Mouse (Mus musculus) liver, embryonic 13.5 days (tissue): ENCODE results near the gene Trhde. TPM values are rescaled to one million over a fixed set of nuclear protein-coding genes. Genes with fewer than 3 reads are reported as not detected.

Experiments used
- ATAC-seq: fragments of 200-750 bp; cut with Nextera tagmentation; 2 replicates; pipeline ENCODE4 v1.8.0; 2017; ENCODE audit warnings: low read depth, mild to moderate bottlenecking, moderate number of reproducible peaks, moderate library complexity
- DNase-seq: peaks from one replicate; pipeline ENCODE4 v3.0.0; 2022
- H3K27ac ChIP-seq: fragments of 300-500 bp; sonication (generic); 2 replicates; pipeline ENCODE4 v1.5.1; 2015; ENCODE audit warnings: moderate library complexity, mild to moderate bottlenecking, inconsistent platforms
- H3K27me3 ChIP-seq: fragments of 300-500 bp; sonication (generic); 2 replicates; pipeline ENCODE4 v1.6.1; 2015; ENCODE audit warnings: mild to moderate bottlenecking, inconsistent platforms
- H3K36me3 ChIP-seq: fragments of 300-500 bp; sonication (generic); 2 replicates; pipeline ENCODE4 v1.6.1; 2015; ENCODE audit warnings: mild to moderate bottlenecking, inconsistent platforms
- H3K4me1 ChIP-seq: fragments of 300-500 bp; sonication (generic); replicated peaks from 2 replicates; pipeline ENCODE4 v1.6.1; 2015; ENCODE audit warnings: inconsistent platforms
- H3K4me2 ChIP-seq: fragments of 300-500 bp; sonication (generic); 2 replicates; pipeline ENCODE4 v1.6.1; 2015; ENCODE audit warnings: inconsistent platforms, mild to moderate bottlenecking, moderate library complexity
- H3K4me3 ChIP-seq: fragments of 300-500 bp; sonication (generic); replicated peaks from 2 replicates; pipeline ENCODE4 v1.5.1; 2015; ENCODE audit warnings: mild to moderate bottlenecking, inconsistent platforms
- H3K9ac ChIP-seq: fragments of 300-500 bp; sonication (generic); 2 replicates; pipeline ENCODE4 v1.6.1; 2015; ENCODE audit warnings: mild to moderate bottlenecking, inconsistent platforms
- H3K9me3 ChIP-seq: fragments of 300-500 bp; sonication (generic); replicated peaks from 2 replicates; pipeline ENCODE4 v1.6.1; 2016; ENCODE audit warnings: inconsistent platforms
- WGBS: fragments of 180-500 bp; shearing (Covaris S2); methylation state at CpG from one replicate; pipeline ENCODE4 v1.1.7; 2015; ENCODE audit not compliant: insufficient replicate concordance; 5-methylcytosine and 5-hydroxymethylcytosine counted together
- polyA plus RNA-seq: library from polyadenylated mRNA; unstranded; fragments of >200 nt; fragmentation: Nextera tagmentation; extraction: Ambion mirVana; gene quantifications from 2 replicates; pipeline ENCODE4 v1.2.1, GENCODE M21; 2015

Gene Trhde
- not detected in 2 replicates for polyA plus RNA-seq

- DNase-seq: no peak
- Histone ChIP-seq H3K36me3 (no peaks in the 10 kb centered on the region), H3K27ac (no peak within 1 kb of the TSS), H3K27me3 (peaks cover 44% of the 10 kb centered on the region), H3K4me1 (no peaks in the 10 kb centered on the region), H3K4me2 (peak within 1 kb of the TSS; percentile 57), H3K9me3 (no peaks in the 10 kb centered on the region), H3K9ac (no peak within 1 kb of the TSS), H3K4me3 (peak within 1 kb of the TSS; percentile 35)
- WGBS: 3% methylated on average over 30 of the region's 30 CpGs
- ATAC-seq: no peak
Observed at GRCm38 (mm10) chr10:114802161-114802651, at the start of gene Trhde. Gene Trhde, minus strand, starts transcription at chr10:114802307.

- no peak overlapping the region for H3K9ac ChIP-seq
- no peak overlapping the region for H3K4me3 ChIP-seq
- no peak for DNase-seq
- no peaks in the 10 kb centered on the region for H3K4me1 ChIP-seq
- ATAC-seq: no peak
- no peak overlapping the region for H3K27ac ChIP-seq
- 0 out of 2 replicates have a peak, but pooled peaks cover 10% of the 10 kb centered on the region for H3K9me3 ChIP-seq
- H3K4me2 ChIP-seq: no peak overlapping the region
- H3K36me3 ChIP-seq: no peaks in the 10 kb centered on the region
- WGBS: 75% methylated on average over 12 of the region's 12 CpGs
- H3K27me3 ChIP-seq: no peaks in the 10 kb centered on the region
Observed at GRCm38 (mm10) chr10:114841966-114842365, 39.9 kb upstream of the Trhde start.

- no peak overlapping the region for H3K27ac ChIP-seq
- H3K9ac ChIP-seq: no peak overlapping the region
- WGBS: 47% methylated on average over 5 of the region's 5 CpGs
- 0 out of 2 replicates have a peak, but pooled peaks cover 10% of the 10 kb centered on the region for H3K9me3 ChIP-seq
- H3K27me3 ChIP-seq: no peaks in the 10 kb centered on the region
- no peak overlapping the region for H3K4me3 ChIP-seq
- DNase-seq (no peak), ATAC-seq (no peak)
- no peak overlapping the region for H3K4me2 ChIP-seq
- H3K36me3 ChIP-seq: no peaks in the 10 kb centered on the region
- H3K4me1 ChIP-seq: no peaks in the 10 kb centered on the region
Observed at GRCm38 (mm10) chr10:114841440-114841839, 39.3 kb upstream of the Trhde start.

- H3K36me3 ChIP-seq: no peaks in the 10 kb centered on the region
- no peak overlapping the region for H3K27ac ChIP-seq
- no peaks in the 10 kb centered on the region for H3K4me1 ChIP-seq
- WGBS: 47% methylated on average over 7 of the region's 7 CpGs
- H3K27me3 ChIP-seq: no peaks in the 10 kb centered on the region
- H3K4me3 ChIP-seq: no peak overlapping the region
- no peak for DNase-seq
- no peak overlapping the region for H3K9ac ChIP-seq
- H3K9me3 ChIP-seq: no peaks in the 10 kb centered on the region
- no peak for ATAC-seq
- H3K4me2 ChIP-seq: no peak overlapping the region
Observed at GRCm38 (mm10) chr10:114831313-114831712, 29.2 kb upstream of the Trhde start.

GRCm38 (mm10) chr10:114808799-114809198 is 6.7 kb upstream of the Trhde start:
- Histone ChIP-seq H3K27me3 (0 out of 2 replicates have a peak, but pooled peaks cover 2% of the 10 kb centered on the region), H3K9me3 (no peaks in the 10 kb centered on the region), H3K4me2 (no peak overlapping the region), H3K4me1 (no peaks in the 10 kb centered on the region), H3K36me3 (no peaks in the 10 kb centered on the region), H3K27ac (no peak overlapping the region), H3K9ac (no peak overlapping the region), H3K4me3 (no peak overlapping the region)
- WGBS: 32% methylated on average over 3 of the region's 3 CpGs
- ATAC-seq: no peak
- no peak for DNase-seq

- peaks cover 26% of the 10 kb centered on the region for H3K27me3 ChIP-seq
- no peaks in the 10 kb centered on the region for H3K4me1 ChIP-seq
- no peak overlapping the region for H3K4me2 ChIP-seq
- H3K4me3 ChIP-seq: no peak overlapping the region
- WGBS: 40% methylated on average over 3 of the region's 3 CpGs
- H3K36me3 ChIP-seq: no peaks in the 10 kb centered on the region
- no peak overlapping the region for H3K9ac ChIP-seq
- H3K27ac ChIP-seq: no peak overlapping the region
- H3K9me3 ChIP-seq: no peaks in the 10 kb centered on the region
- DNase-seq (no peak), ATAC-seq (no peak)
Observed at GRCm38 (mm10) chr10:114805884-114806283, 3.8 kb upstream of the Trhde start.

- Histone ChIP-seq H3K4me1 (no peaks in the 10 kb centered on the region), H3K9ac (no peak overlapping the region), H3K27me3 (peaks cover 44% of the 10 kb centered on the region), H3K27ac (no peak overlapping the region), H3K9me3 (no peaks in the 10 kb centered on the region), H3K4me2 (peak overlapping the region; percentile 57), H3K36me3 (no peaks in the 10 kb centered on the region), H3K4me3 (peak overlapping the region; percentile 35)
- ATAC-seq: no peak
- no peak for DNase-seq
- WGBS: under 1% methylated on average over 64 of the region's 66 CpGs
Observed at GRCm38 (mm10) chr10:114801457-114802160, 498 bp downstream of the Trhde start.

- no peak overlapping the region for H3K9ac ChIP-seq
- ATAC-seq (no peak), DNase-seq (no peak)
- peak overlapping the region; percentile 57; the same call in 1 of the 2 replicates for H3K4me2 ChIP-seq
- H3K9me3 ChIP-seq: no peaks in the 10 kb centered on the region
- 12% methylated on average over 75 of the region's 75 CpGs for WGBS
- H3K4me1 ChIP-seq: no peaks in the 10 kb centered on the region
- H3K27me3 ChIP-seq: peaks cover 44% of the 10 kb centered on the region
- H3K36me3 ChIP-seq: no peaks in the 10 kb centered on the region
- 0 out of 2 replicates have a peak overlapping the region, but pooled peaks have one; percentile 35 for H3K4me3 ChIP-seq
- no peak overlapping the region for H3K27ac ChIP-seq
Observed at GRCm38 (mm10) chr10:114800331-114801304, 1.5 kb downstream of the Trhde start.

- WGBS: 57% methylated on average over 4 of the region's 4 CpGs
- Histone ChIP-seq H3K36me3 (no peaks in the 10 kb centered on the region), H3K27ac (no peak overlapping the region), H3K4me2 (no peak overlapping the region), H3K4me3 (no peak overlapping the region), H3K27me3 (peaks cover 44% of the 10 kb centered on the region), H3K9ac (no peak overlapping the region), H3K4me1 (no peaks in the 10 kb centered on the region), H3K9me3 (no peaks in the 10 kb centered on the region)
- no peak for ATAC-seq
- DNase-seq: no peak
Observed at GRCm38 (mm10) chr10:114799481-114799880, 2.6 kb downstream of the Trhde start.

- WGBS: 37% methylated on average over 1 of the region's 1 CpGs
- H3K4me2 ChIP-seq: no peak overlapping the region
- no peak overlapping the region for H3K27ac ChIP-seq
- H3K4me1 ChIP-seq: no peaks in the 10 kb centered on the region
- H3K9me3 ChIP-seq: no peaks in the 10 kb centered on the region
- H3K9ac ChIP-seq: no peak overlapping the region
- DNase-seq (no peak), ATAC-seq (no peak)
- peaks cover 42% of the 10 kb centered on the region for H3K27me3 ChIP-seq
- H3K4me3 ChIP-seq: no peak overlapping the region
- H3K36me3 ChIP-seq: no peaks in the 10 kb centered on the region
Observed at GRCm38 (mm10) chr10:114798788-114799187, 3.3 kb downstream of the Trhde start.

- Histone ChIP-seq H3K9me3 (no peaks in the 10 kb centered on the region), H3K4me1 (no peaks in the 10 kb centered on the region), H3K27ac (no peak overlapping the region), H3K4me2 (no peak overlapping the region), H3K9ac (no peak overlapping the region), H3K4me3 (no peak overlapping the region), H3K36me3 (no peaks in the 10 kb centered on the region), H3K27me3 (peaks cover 41% of the 10 kb centered on the region)
- ATAC-seq: no peak
- no peak for DNase-seq
- WGBS: 47% methylated on average over 5 of the region's 5 CpGs
Observed at GRCm38 (mm10) chr10:114798218-114798617, 3.9 kb downstream of the Trhde start.
